Mouse (Mus musculus): ENCODE data around the gene Gm20388.

GRCm38 (mm10) chr8:122058951-122059350 lies 2148.3 kb downstream of the Gm20388 start:
- no peak for TF ChIP-seq POLR2A (IDR thresholded peaks at IDR 0.05; ENCODE audit: borderline replicate concordance, control insufficient read depth, low read depth, low read length)
- TF ChIP-seq CTCF (IDR thresholded peaks at IDR 0.05; ENCODE audit: control insufficient read depth, insufficient read depth, low read length): no peak

Data from bone marrow, adult 2 months (tissue).